Mouse (Mus musculus): ENCODE results near the gene Cdc40.

- no peak for TF ChIP-seq GATA1 (IDR thresholded peaks at IDR 0.05; ENCODE audit: borderline replicate concordance, low read length)
- no peak for TF ChIP-seq FLI1 (IDR thresholded peaks at IDR 0.05; ENCODE audit: low read length)
Observed at GRCm38 (mm10) chr10:40878246-40878645, 4.9 kb downstream of the Cdc40 start.

Data from megakaryocyte, embryonic 14.5 days (primary cell).